Mouse (Mus musculus) gastrocnemius, adult 2 months (tissue): ENCODE data around the gene Crtam. TPM values are rescaled to one million over a fixed set of nuclear protein-coding genes. Genes with fewer than 3 reads are reported as not detected.

ENCODE experiments used
- DNase-seq: peaks from one replicate; pipeline ENCODE4 v3.0.0; 2022
- H3K27ac ChIP-seq: fragments of 200-600 bp; 2 replicates; pipeline ENCODE4 v1.8.1; 2022; ENCODE audit warnings: mild to moderate bottlenecking
- H3K4me3 ChIP-seq: fragments of 200-600 bp; 2 replicates; pipeline ENCODE4 v1.8.1; 2022; ENCODE audit warnings: mild to moderate bottlenecking, moderate library complexity
- CTCF ChIP-seq: fragments of 200-600 bp; IDR thresholded peaks from 2 replicates; pipeline ENCODE4 v1.8.1; 2022; ENCODE audit warnings: antibody characterized with exemption, mild to moderate bottlenecking, moderate library complexity
- intact Hi-C: fragments of 180-260 bp; cut with DNase I; formaldehyde crosslinking; loops from one replicate; pipeline ENCODE4 v1.15.1; 2025
- total RNA-seq, 2 experiments: library from RNA; stranded (reverse); gene quantifications; 2 replicates each; pipeline ENCODE4 v1.2.3; 2021

Crtam gene
- total RNA-seq, 2 experiments from 2014 or later: not detected

- TF ChIP-seq CTCF: no peak
- DNase-seq: no peak
- no peak overlapping the region for H3K27ac ChIP-seq
- no peak overlapping the region for H3K4me3 ChIP-seq
- intact Hi-C loops: no loop called here
Observed at GRCm38 (mm10) chr9:41031590-41032489, 27.4 kb upstream of the Crtam start.

GRCm38 (mm10) chr9:41029827-41030226 lies 25.4 kb upstream of the Crtam start:
- DNase-seq: no peak
- Histone ChIP-seq H3K4me3 (no peak overlapping the region), H3K27ac (no peak overlapping the region)
- intact Hi-C loops: no loop called here
- TF ChIP-seq CTCF: no peak

GRCm38 (mm10) chr9:41028470-41028869 lies 24.0 kb upstream of the Crtam start:
- TF ChIP-seq CTCF: peak; percentile 61
- intact Hi-C loops: no loop called here
- Histone ChIP-seq H3K27ac (no peak overlapping the region), H3K4me3 (no peak overlapping the region)
- DNase-seq: peak; percentile 39

GRCm38 (mm10) chr9:41021690-41022089 lies 17.3 kb upstream of the Crtam start:
- no peak for DNase-seq
- TF ChIP-seq CTCF: no peak
- no peak overlapping the region for H3K4me3 ChIP-seq
- intact Hi-C loops: no loop called here
- H3K27ac ChIP-seq: no peak overlapping the region

GRCm38 (mm10) chr9:41020486-41020885 lies 16.1 kb upstream of the Crtam start:
- intact Hi-C loops: no loop called here
- no peak for TF ChIP-seq CTCF
- H3K27ac ChIP-seq: no peak overlapping the region
- no peak for DNase-seq
- H3K4me3 ChIP-seq: no peak overlapping the region

- no peak overlapping the region for H3K27ac ChIP-seq
- no peak for DNase-seq
- intact Hi-C loops: no loop called here
- H3K4me3 ChIP-seq: no peak overlapping the region
- TF ChIP-seq CTCF: no peak
Observed at GRCm38 (mm10) chr9:41014512-41014911, 10.1 kb upstream of the Crtam start.

- intact Hi-C loops: no loop called here
- no peak for TF ChIP-seq CTCF
- Histone ChIP-seq H3K4me3 (no peak overlapping the region), H3K27ac (no peak overlapping the region)
- DNase-seq: no peak
Observed at GRCm38 (mm10) chr9:41012456-41012855, 8.0 kb upstream of the Crtam start.

GRCm38 (mm10) chr9:41011512-41012436 lies 7.3 kb upstream of the Crtam start:
- TF ChIP-seq CTCF: no peak
- Histone ChIP-seq H3K4me3 (no peak overlapping the region), H3K27ac (no peak overlapping the region)
- intact Hi-C loops: no loop called here
- DNase-seq: no peak

- no peak overlapping the region for H3K4me3 ChIP-seq
- TF ChIP-seq CTCF: no peak
- H3K27ac ChIP-seq: no peak overlapping the region
- DNase-seq: no peak
- intact Hi-C loops: no loop called here
Observed at GRCm38 (mm10) chr9:41007785-41008184, 3.4 kb upstream of the Crtam start.

- intact Hi-C loops: no loop called here
- Histone ChIP-seq H3K27ac (no peak overlapping the region), H3K4me3 (no peak overlapping the region)
- TF ChIP-seq CTCF: no peak
- no peak for DNase-seq
Observed at GRCm38 (mm10) chr9:40997116-40997779, 7.2 kb downstream of the Crtam start.

GRCm38 (mm10) chr9:40994075-40994474 lies 10.4 kb downstream of the Crtam start:
- DNase-seq: no peak
- intact Hi-C loops: no loop called here
- no peak overlapping the region for H3K4me3 ChIP-seq
- H3K27ac ChIP-seq: no peak overlapping the region
- TF ChIP-seq CTCF: no peak

- no peak for DNase-seq
- H3K4me3 ChIP-seq: no peak overlapping the region
- TF ChIP-seq CTCF: no peak
- intact Hi-C loops: no loop called here
- H3K27ac ChIP-seq: no peak overlapping the region
Observed at GRCm38 (mm10) chr9:40991511-40991910, 12.9 kb downstream of the Crtam start.
